ENCODE assay signal across 32 mouse cellular contexts in the genomic region with DNA sequence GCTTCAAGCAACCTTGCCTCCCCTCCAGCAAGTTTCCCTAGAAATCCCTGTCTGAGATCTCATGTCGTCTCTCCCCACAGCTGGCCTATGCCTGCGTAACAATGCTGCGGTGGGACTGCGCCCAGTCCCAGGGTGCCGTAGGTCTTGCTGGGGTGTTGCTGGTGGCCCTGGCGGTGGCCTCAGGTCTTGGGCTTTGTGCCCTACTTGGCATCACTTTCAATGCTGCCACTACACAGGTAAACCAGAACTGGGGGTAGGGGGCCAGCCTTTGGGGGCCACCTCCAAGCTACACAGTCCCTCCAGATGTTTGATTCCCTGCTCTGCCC. TPM values are rescaled to one million over a fixed set of nuclear protein-coding genes. Genes with fewer than 3 reads are reported as not detected.
"Had no signal": no experiment of that assay in that cellular context is flagged by ENCODE, and none has a peak within 500 bp of the region (broad histone marks: within the 10 kb centered on the region; RNA-seq: fewer than 3 reads in every experiment).

No protein-coding gene starts in this region.

- ATAC-seq: forebrain, embryonic 13.5 days; forebrain, embryonic 14.5 days; forebrain, embryonic 15.5 days; forebrain, embryonic 16.5 days; forebrain, postnatal 0 days had no signal

- H3K4me1 ChIP-seq: embryonic facial prominence, embryonic 12.5 days; forebrain, embryonic 12.5 days had no signal

- H3K4me3 ChIP-seq: embryonic facial prominence, embryonic 10.5 days; embryonic facial prominence, embryonic 12.5 days; embryonic facial prominence, embryonic 13.5 days; embryonic facial prominence, embryonic 15.5 days; erythroblast, embryonic 14.5 days; forebrain, embryonic 10.5 days; forebrain, embryonic 12.5 days; forebrain, embryonic 13.5 days; forebrain, embryonic 15.5 days; heart, adult 2 months had no signal

- H3K4me2 ChIP-seq: embryonic facial prominence, embryonic 12.5 days; embryonic facial prominence, embryonic 13.5 days; embryonic facial prominence, embryonic 15.5 days; forebrain, embryonic 12.5 days; forebrain, embryonic 13.5 days; forebrain, embryonic 15.5 days had no signal

- H3K9me3 ChIP-seq: embryonic facial prominence, embryonic 10.5 days; embryonic facial prominence, embryonic 12.5 days; embryonic facial prominence, embryonic 13.5 days; embryonic facial prominence, embryonic 15.5 days; forebrain, embryonic 10.5 days; forebrain, embryonic 12.5 days; forebrain, embryonic 13.5 days; forebrain, embryonic 15.5 days had no signal

- DNase-seq: cerebellum, adult 2 months; cerebellum, adult 8-10 months; cerebellum, adult 9-10 months; cerebellum, adult 9-11 months; cerebellum, postnatal 10 days; cerebellum, postnatal 14 days; cerebellum, postnatal 25 days; cerebellum, postnatal 36 days; embryo, embryonic 11 days; forebrain, postnatal 0 days; gastrocnemius, postnatal 10 days; gastrocnemius, postnatal 14 days; gastrocnemius, postnatal 25 days; heart, adult 18-20 months; heart, adult 2 months had no signal

- H3K27me3 ChIP-seq: embryonic facial prominence, embryonic 12.5 days; embryonic facial prominence, embryonic 13.5 days; embryonic facial prominence, embryonic 15.5 days; forebrain, embryonic 12.5 days; forebrain, embryonic 13.5 days; forebrain, embryonic 15.5 days had no signal

- H3K9ac ChIP-seq: embryonic facial prominence, embryonic 12.5 days; embryonic facial prominence, embryonic 13.5 days; embryonic facial prominence, embryonic 15.5 days; forebrain, embryonic 12.5 days; forebrain, embryonic 13.5 days; forebrain, embryonic 15.5 days; forebrain, postnatal 0 days had no signal

- H3K27ac ChIP-seq: embryonic facial prominence, embryonic 12.5 days; embryonic facial prominence, embryonic 13.5 days; embryonic facial prominence, embryonic 15.5 days; forebrain, embryonic 10.5 days; forebrain, embryonic 12.5 days; forebrain, embryonic 13.5 days; forebrain, embryonic 15.5 days; heart, adult 2 months had no signal

- H3K36me3 ChIP-seq: forebrain, embryonic 15.5 days had no signal

RNA-seq across cellular contexts. Expression of gene Ptch2, which starts 12.6 kb away (rescaled TPM):
- total RNA-seq: common myeloid progenitor, adult 5-6 weeks had no signal

RNA-seq across cellular contexts. Expression of gene Tctex1d4, which starts 18.1 kb away (rescaled TPM):
- total RNA-seq: common myeloid progenitor, adult 5-6 weeks; gastrocnemius, adult 18-20 months; gastrocnemius, adult 8-10 months; gastrocnemius, postnatal 10 days; gastrocnemius, postnatal 14 days; gastrocnemius, postnatal 25 days; granulocyte monocyte progenitor cell, adult 5-6 weeks; heart, adult 2 months had no signal
- polyA plus RNA-seq: embryonic facial prominence, embryonic 10.5 days; embryonic facial prominence, embryonic 11.5 days; embryonic facial prominence, embryonic 12.5 days; embryonic facial prominence, embryonic 13.5 days; erythroblast, embryonic 14.5 days; forebrain, embryonic 10.5 days; forebrain, embryonic 11.5 days; forebrain, embryonic 12.5 days; forebrain, embryonic 13.5 days had no signal
